Mouse (Mus musculus): ENCODE measurements around the gene Ambra1. TPM values are rescaled to one million over a fixed set of nuclear protein-coding genes. Genes with fewer than 3 reads are reported as not detected.

The Ambra1 gene
- polyA plus RNA-seq (2012; rRNA removed), result 26.8 and 45.3 TPM in 2 replicates

- DNase-seq (ENCODE audit: low read depth), result peak; percentile 99
- TF ChIP-seq POLR2A (IDR thresholded peaks at IDR 0.05; ENCODE audit: borderline replicate concordance, extremely low read depth, insufficient read depth, insufficient read length, poor library complexity, severe bottlenecking) (peak; percentile 49; the same call in 1 of the 2 replicates), CTCF (IDR thresholded peaks at IDR 0.05; ENCODE audit: borderline replicate concordance, extremely low read depth, insufficient read depth, insufficient read length) (no peak)
Observed at GRCm38 (mm10) chr2:91729971-91730821, at the start of gene Ambra1. Gene Ambra1 (plus strand): TSS chr2:91730134.

GRCm38 (mm10) chr2:91682850-91683249, 47.1 kb upstream of the Ambra1 start:
- TF ChIP-seq CTCF (IDR thresholded peaks at IDR 0.05; ENCODE audit: borderline replicate concordance, extremely low read depth, insufficient read depth, insufficient read length), result peak; percentile 46; the same call in 1 of the 2 replicates
- no peak for TF ChIP-seq POLR2A (IDR thresholded peaks at IDR 0.05; ENCODE audit: borderline replicate concordance, extremely low read depth, insufficient read depth, insufficient read length, poor library complexity, severe bottlenecking)
- DNase-seq (ENCODE audit: low read depth), result peak; percentile 63

- TF ChIP-seq POLR2A (IDR thresholded peaks at IDR 0.05; ENCODE audit: borderline replicate concordance, extremely low read depth, insufficient read depth, insufficient read length, poor library complexity, severe bottlenecking) (no peak), CTCF (IDR thresholded peaks at IDR 0.05; ENCODE audit: borderline replicate concordance, extremely low read depth, insufficient read depth, insufficient read length) (no peak)
- DNase-seq (ENCODE audit: low read depth), result no peak
Observed at GRCm38 (mm10) chr2:91683919-91684318, 46.0 kb upstream of the Ambra1 start.

DNA sequence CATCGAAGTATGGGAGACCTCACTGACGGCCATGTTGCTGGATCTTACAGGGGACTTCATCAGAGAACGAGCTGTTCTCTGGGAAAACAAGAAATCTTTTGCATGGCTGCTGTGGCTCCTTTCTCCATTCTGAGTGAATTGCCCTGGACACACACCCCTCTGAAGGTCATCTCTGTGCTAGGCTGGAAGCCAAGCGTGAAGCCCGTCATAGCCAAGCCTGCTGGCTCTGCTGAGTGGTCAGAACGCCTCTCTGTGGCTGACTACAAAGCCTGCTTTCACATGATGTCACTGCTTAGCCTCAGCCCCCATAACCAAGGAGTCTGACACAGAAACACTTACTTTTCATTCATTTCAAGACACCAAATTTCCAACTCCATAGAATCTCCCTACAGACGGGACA, 40.5 kb upstream of the Ambra1 start:
- DNase-seq (ENCODE audit: low read depth), result no peak
- no peak for TF ChIP-seq POLR2A (IDR thresholded peaks at IDR 0.05; ENCODE audit: borderline replicate concordance, extremely low read depth, insufficient read depth, insufficient read length, poor library complexity, severe bottlenecking)

- DNase-seq (ENCODE audit: low read depth), result no peak
Observed at GRCm38 (mm10) chr2:91695436-91696224, 34.3 kb upstream of the Ambra1 start.

GRCm38 (mm10) chr2:91696225-91696590, 33.7 kb upstream of the Ambra1 start:
- DNase-seq (ENCODE audit: low read depth), result no peak

More at GRCm38 (mm10) chr2:91695436-91696224, 34.3 kb upstream of the Ambra1 start:
- TF ChIP-seq POLR2A (IDR thresholded peaks at IDR 0.05; ENCODE audit: borderline replicate concordance, extremely low read depth, insufficient read depth, insufficient read length, poor library complexity, severe bottlenecking), result no peak
- no peak for TF ChIP-seq CTCF (IDR thresholded peaks at IDR 0.05; ENCODE audit: borderline replicate concordance, extremely low read depth, insufficient read depth, insufficient read length)

GRCm38 (mm10) chr2:91699225-91699624, 30.7 kb upstream of the Ambra1 start:
- DNase-seq (ENCODE audit: low read depth), result no peak
- TF ChIP-seq POLR2A (IDR thresholded peaks at IDR 0.05; ENCODE audit: borderline replicate concordance, extremely low read depth, insufficient read depth, insufficient read length, poor library complexity, severe bottlenecking) (no peak), CTCF (IDR thresholded peaks at IDR 0.05; ENCODE audit: borderline replicate concordance, extremely low read depth, insufficient read depth, insufficient read length) (no peak)

More at GRCm38 (mm10) chr2:91696225-91696590, 33.7 kb upstream of the Ambra1 start:
- TF ChIP-seq POLR2A (IDR thresholded peaks at IDR 0.05; ENCODE audit: borderline replicate concordance, extremely low read depth, insufficient read depth, insufficient read length, poor library complexity, severe bottlenecking), result no peak
- no peak for TF ChIP-seq CTCF (IDR thresholded peaks at IDR 0.05; ENCODE audit: borderline replicate concordance, extremely low read depth, insufficient read depth, insufficient read length)

DNA sequence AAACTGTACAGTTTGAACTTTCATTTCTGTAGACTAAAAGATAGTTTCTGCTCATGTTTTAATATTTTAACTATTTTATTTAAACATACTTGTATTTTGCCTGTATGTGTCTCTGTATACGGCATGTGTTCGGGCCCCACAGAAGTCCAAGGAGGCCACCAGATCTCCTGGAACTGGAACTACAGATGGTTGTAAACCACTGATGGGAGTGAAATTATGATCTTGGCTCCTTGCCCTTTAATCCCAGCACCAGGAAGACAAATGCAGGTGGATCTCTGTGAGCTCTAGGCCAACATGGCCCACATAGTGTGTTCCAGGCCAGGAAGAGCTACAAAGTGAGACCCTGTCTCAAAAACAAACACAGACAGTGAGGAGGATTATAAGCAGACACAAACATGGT, 28.6 kb upstream of the Ambra1 start:
- no peak for DNase-seq (ENCODE audit: low read depth)
- TF ChIP-seq POLR2A (IDR thresholded peaks at IDR 0.05; ENCODE audit: borderline replicate concordance, extremely low read depth, insufficient read depth, insufficient read length, poor library complexity, severe bottlenecking) (no peak), CTCF (IDR thresholded peaks at IDR 0.05; ENCODE audit: borderline replicate concordance, extremely low read depth, insufficient read depth, insufficient read length) (no peak)

- TF ChIP-seq CTCF (IDR thresholded peaks at IDR 0.05; ENCODE audit: borderline replicate concordance, extremely low read depth, insufficient read depth, insufficient read length), result no peak
- no peak for TF ChIP-seq POLR2A (IDR thresholded peaks at IDR 0.05; ENCODE audit: borderline replicate concordance, extremely low read depth, insufficient read depth, insufficient read length, poor library complexity, severe bottlenecking)
- no peak for DNase-seq (ENCODE audit: low read depth)
Observed at GRCm38 (mm10) chr2:91705736-91706135, 24.2 kb upstream of the Ambra1 start.

GRCm38 (mm10) chr2:91706456-91706855, 23.5 kb upstream of the Ambra1 start:
- DNase-seq (ENCODE audit: low read depth), result no peak
- TF ChIP-seq CTCF (IDR thresholded peaks at IDR 0.05; ENCODE audit: borderline replicate concordance, extremely low read depth, insufficient read depth, insufficient read length) (no peak), POLR2A (IDR thresholded peaks at IDR 0.05; ENCODE audit: borderline replicate concordance, extremely low read depth, insufficient read depth, insufficient read length, poor library complexity, severe bottlenecking) (no peak)

DNA sequence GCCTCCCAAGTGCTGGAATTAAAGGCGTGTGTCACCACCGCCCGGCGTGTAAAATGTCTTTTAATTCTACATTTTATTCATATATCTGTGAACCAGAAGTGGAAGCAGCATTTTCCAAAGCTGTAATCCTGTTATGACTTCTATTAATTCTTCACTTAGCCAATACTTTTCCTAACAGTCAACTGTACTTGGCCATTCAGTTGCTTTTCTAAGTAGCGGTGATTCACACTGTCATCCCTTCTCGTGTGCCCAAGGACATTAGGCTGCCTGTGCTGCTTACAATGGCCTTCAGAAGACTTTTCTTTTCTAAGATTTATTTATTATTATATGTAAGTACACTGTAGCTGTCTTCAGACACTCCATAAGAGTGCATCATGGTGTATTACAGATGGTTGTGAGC, 21.6 kb upstream of the Ambra1 start:
- TF ChIP-seq POLR2A (IDR thresholded peaks at IDR 0.05; ENCODE audit: borderline replicate concordance, extremely low read depth, insufficient read depth, insufficient read length, poor library complexity, severe bottlenecking) (no peak), CTCF (IDR thresholded peaks at IDR 0.05; ENCODE audit: borderline replicate concordance, extremely low read depth, insufficient read depth, insufficient read length) (no peak)
- no peak for DNase-seq (ENCODE audit: low read depth)
